8 mouse cellular contexts compared by ENCODE assay signal in the genomic region with DNA sequence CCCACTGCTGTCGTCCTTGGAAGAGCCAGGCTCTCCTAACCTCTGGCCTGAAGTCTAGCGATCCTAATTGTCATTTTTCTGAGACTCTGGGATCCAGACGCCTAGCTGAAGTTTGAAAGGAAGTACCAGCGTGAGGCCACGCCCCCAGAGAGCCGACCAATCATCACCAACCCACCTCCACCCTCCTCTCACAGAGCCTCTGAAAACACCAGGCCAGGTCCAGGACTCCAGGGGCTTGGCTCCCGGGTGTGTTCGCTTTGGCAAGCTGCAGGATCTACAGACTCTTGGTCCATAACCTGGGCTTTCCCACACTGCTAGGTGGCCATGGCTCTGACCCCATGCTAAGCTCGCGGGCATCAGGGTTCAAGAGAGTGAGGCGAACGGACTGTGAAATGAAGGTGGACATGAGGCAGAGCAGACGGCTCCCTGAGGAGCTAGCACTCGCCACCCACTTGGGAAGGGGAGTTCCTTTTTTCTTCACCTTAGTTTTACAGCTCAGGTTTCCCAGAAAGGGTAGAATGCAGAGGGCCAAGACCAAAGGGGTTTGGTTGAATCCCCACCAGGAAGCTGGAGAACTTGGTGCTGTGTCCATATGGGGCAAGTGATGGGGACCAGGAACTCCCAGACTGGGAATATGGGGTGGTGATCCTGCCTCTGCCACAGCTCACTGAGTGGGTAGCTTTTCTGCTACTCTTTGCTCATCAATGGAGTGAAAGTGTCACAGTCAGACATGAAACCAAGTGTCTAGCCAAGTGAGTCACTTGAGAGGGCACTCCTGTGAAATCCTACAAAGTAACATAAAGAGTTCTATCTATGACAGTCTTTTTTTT. TPM values are rescaled to one million over a fixed set of nuclear protein-coding genes. Genes with fewer than 3 reads are reported as not detected.
DNase-seq lines count a peak whose midpoint lies in the region; ATAC-seq lines count a peak whose summit lies in the region.

No protein-coding gene starts in this region.

- peak overlapping the region; percentile 38 for H3K4me2 ChIP-seq in forebrain, embryonic 15.5 days (replicated peaks)

- no peaks in the 10 kb centered on the region for H3K9me3 ChIP-seq in forebrain, embryonic 15.5 days
- no peaks in the 10 kb centered on the region for H3K9me3 ChIP-seq in hindbrain, embryonic 10.5 days
- H3K9me3 ChIP-seq in limb, embryonic 10.5 days (replicated peaks): no peaks in the 10 kb centered on the region
- H3K9me3 ChIP-seq in midbrain, embryonic 10.5 days (replicated peaks): no peaks in the 10 kb centered on the region

- peak overlapping the region; percentile 20; the same call in 1 of the 2 replicates for H3K4me3 ChIP-seq in forebrain, embryonic 15.5 days
- H3K4me3 ChIP-seq in hindbrain, embryonic 10.5 days: peak overlapping the region; percentile 47
- peak overlapping the region; percentile 48 for H3K4me3 ChIP-seq in limb, embryonic 10.5 days
- peak overlapping the region; percentile 51 for H3K4me3 ChIP-seq in midbrain, embryonic 10.5 days

- H3K9ac ChIP-seq in forebrain, embryonic 15.5 days (replicated peaks): no peak overlapping the region

- peak; percentile 61 for DNase-seq in ES-CJ7 (ENCODE audit: low read depth, low spot score)
- DNase-seq in adrenal gland, postnatal 4 days (ENCODE audit: low spot score in 2 of 2): peak; percentile 37 to 38
- peak; percentile 69 for DNase-seq in hindbrain, embryonic 10.5 days (ENCODE audit: low spot score)
- peak; percentile 79 for DNase-seq in limb, embryonic 10.5 days (ENCODE audit: low spot score)
- DNase-seq in midbrain, embryonic 10.5 days (ENCODE audit: low spot score): peak; percentile 67
- DNase-seq in spleen, postnatal 10 days (ENCODE audit: low spot score in 2 of 2): peak; percentile 44 to 82
- DNase-seq in frontal cortex, postnatal 36 days (ENCODE audit: low spot score in 2 of 2): no peak

- no peaks in the 10 kb centered on the region for H3K36me3 ChIP-seq in forebrain, embryonic 15.5 days
- peaks cover 25% of the 10 kb centered on the region for H3K36me3 ChIP-seq in hindbrain, embryonic 10.5 days
- H3K36me3 ChIP-seq in limb, embryonic 10.5 days: peaks cover 24% of the 10 kb centered on the region
- peaks cover 37% of the 10 kb centered on the region for H3K36me3 ChIP-seq in midbrain, embryonic 10.5 days

- WGBS in forebrain, embryonic 15.5 days: 3% methylated on average over 14 of the region's 14 CpGs
- 3% methylated on average over 14 of the region's 14 CpGs for WGBS in hindbrain, embryonic 10.5 days
- WGBS in limb, embryonic 10.5 days: 6% methylated on average over 14 of the region's 14 CpGs
- WGBS in midbrain, embryonic 10.5 days: 3% methylated on average over 14 of the region's 14 CpGs

- H3K27ac ChIP-seq in forebrain, embryonic 15.5 days (replicated peaks): no peak overlapping the region
- peak overlapping the region; percentile 45; the same call in 1 of the 2 replicates for H3K27ac ChIP-seq in hindbrain, embryonic 10.5 days
- peak overlapping the region; percentile 64 for H3K27ac ChIP-seq in limb, embryonic 10.5 days
- H3K27ac ChIP-seq in midbrain, embryonic 10.5 days (replicated peaks): peak overlapping the region; percentile 61; the same call in 1 of the 2 replicates

- H3K27me3 ChIP-seq in forebrain, embryonic 15.5 days: no peaks in the 10 kb centered on the region
- H3K27me3 ChIP-seq in hindbrain, embryonic 10.5 days (ENCODE audit: insufficient read depth, poor library complexity, severe bottlenecking): no peaks in the 10 kb centered on the region
- no peaks in the 10 kb centered on the region for H3K27me3 ChIP-seq in limb, embryonic 10.5 days (ENCODE audit: low read depth, poor library complexity, severe bottlenecking)
- no peaks in the 10 kb centered on the region for H3K27me3 ChIP-seq in midbrain, embryonic 10.5 days (ENCODE audit: low read depth, poor library complexity, severe bottlenecking)

- peak; percentile 68 for ATAC-seq in forebrain, embryonic 15.5 days (replicated peaks)

- peaks cover 6% of the 10 kb centered on the region for H3K4me1 ChIP-seq in forebrain, embryonic 15.5 days
- H3K4me1 ChIP-seq in hindbrain, embryonic 10.5 days (replicated peaks): peaks cover 9% of the 10 kb centered on the region
- H3K4me1 ChIP-seq in limb, embryonic 10.5 days: peaks cover 9% of the 10 kb centered on the region
- H3K4me1 ChIP-seq in midbrain, embryonic 10.5 days: peaks cover 10% of the 10 kb centered on the region

RNA-seq across cellular contexts. Expression of a gene that starts 12.2 kb away (rescaled TPM):
- total RNA-seq in adrenal gland, postnatal 4 days (2021): 10 to 100 TPM; 57.3 to 60.4 TPM
- polyA plus RNA-seq in forebrain, embryonic 15.5 days (2015; fragmentation: Nextera tagmentation; extraction: Ambion mirVana): 19.2 and 19.4 TPM in 2 replicates
- 18.7 and 21.1 TPM in 2 replicates for polyA plus RNA-seq in hindbrain, embryonic 10.5 days (2016; fragmentation: Nextera tagmentation; extraction: Ambion mirVana)
- 23.1 and 27.1 TPM in 2 replicates for polyA plus RNA-seq in limb, embryonic 10.5 days (2016; fragmentation: Nextera tagmentation; extraction: Ambion mirVana)
- 19.0 and 20.9 TPM in 2 replicates for polyA plus RNA-seq in midbrain, embryonic 10.5 days (2016; fragmentation: Nextera tagmentation; extraction: Ambion mirVana)

Comparison
In these comparisons a context has a peak if more than half of its experiments do, and no peak if none do; other contexts are left out.
1. DNase-seq: peak in ES-CJ7 (single experiment), adrenal gland, postnatal 4 days (2 of 2), hindbrain, embryonic 10.5 days (single experiment), limb, embryonic 10.5 days (single experiment), midbrain, embryonic 10.5 days (single experiment) and spleen, postnatal 10 days (2 of 2); none in frontal cortex, postnatal 36 days (0 of 2).
2. Peak in every context shown above with its lines, with median percentiles within 50 percentile points of each other: H3K4me3 ChIP-seq.